Comparison of ENCODE assay signal across 8 mouse cellular contexts in the genomic region with DNA sequence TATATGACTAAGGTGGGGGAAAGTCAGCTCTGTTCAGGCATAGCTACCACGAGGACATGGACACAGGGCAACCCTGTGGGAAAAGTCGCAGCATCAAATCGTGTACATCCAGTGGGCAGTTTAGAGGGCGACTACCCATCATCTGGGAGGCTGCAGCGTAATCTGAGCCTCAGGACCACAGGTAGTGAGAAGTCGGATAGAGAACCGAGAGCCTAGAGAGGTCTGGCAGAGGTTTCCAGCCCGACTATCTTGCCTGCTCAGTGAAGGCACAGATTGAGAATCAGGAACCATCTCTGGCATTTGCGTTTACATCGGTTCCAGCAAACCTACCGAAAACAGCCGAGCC. TPM values are rescaled to one million over a fixed set of nuclear protein-coding genes. Genes with fewer than 3 reads are reported as not detected.
DNase-seq lines count a peak whose midpoint lies in the region; ATAC-seq and TF ChIP-seq lines count a peak whose summit lies in the region.

No protein-coding gene starts in this region.

- no peak for TF ChIP-seq EP300 in heart, postnatal 0 days (IDR thresholded peaks at IDR 0.05; ENCODE audit: low read depth)

- TF ChIP-seq CTCF in heart, postnatal 0 days (IDR thresholded peaks at IDR 0.05; ENCODE audit: low read depth) = no peak

- no peak for ATAC-seq in heart, embryonic 11.5 days (replicated peaks; ENCODE audit: insufficient number of reproducible peaks, low FRiP score, low TSS enrichment)
- peak; percentile 12; the same call in 1 of the 2 replicates for ATAC-seq in heart, postnatal 0 days (ENCODE audit: insufficient read depth, low read depth)
- ATAC-seq in cerebellum, adult (ENCODE audit: insufficient number of reproducible peaks, low FRiP score, low TSS enrichment) = no peak; the same call in 1 of the 2 replicates

- WGBS in heart, embryonic 11.5 days (ENCODE audit: insufficient replicate concordance) = under 1% methylated on average over 12 of the region's 12 CpGs
- WGBS in heart, postnatal 0 days = under 1% methylated on average over 12 of the region's 12 CpGs

- peak overlapping the region; percentile 74 for H3K9ac ChIP-seq in heart, embryonic 11.5 days (ENCODE audit: low read depth, low read length)
- H3K9ac ChIP-seq in ES-E14 (ENCODE audit: insufficient read depth, low read depth, low read length, poor library complexity, severe bottlenecking) = peak overlapping the region; percentile 89
- peak overlapping the region; percentile 52 for H3K9ac ChIP-seq in heart, postnatal 0 days (replicated peaks; ENCODE audit: low read depth, low read length)

- no peaks in the 10 kb centered on the region for H3K27me3 ChIP-seq in heart, embryonic 11.5 days (ENCODE audit: control insufficient read depth, insufficient read depth, low read length)
- H3K27me3 ChIP-seq in heart, postnatal 0 days (ENCODE audit: control insufficient read depth, insufficient read depth, low read length) = no peaks in the 10 kb centered on the region
- H3K27me3 ChIP-seq in megakaryocyte, embryonic 14.5 days (replicated peaks) = no peaks in the 10 kb centered on the region

- DNase-seq in heart, postnatal 4 days = no peak
- no peak for DNase-seq in ES-E14 (ENCODE audit: low read depth, low spot score)
- DNase-seq in heart, postnatal 0 days (ENCODE audit: low spot score) = no peak
- no peak for DNase-seq in thymus, postnatal 25 days
- no peak for DNase-seq in spleen, postnatal 10 days (ENCODE audit: low spot score in 2 of 2)

- H3K9me3 ChIP-seq in heart, embryonic 11.5 days (replicated peaks; ENCODE audit: control insufficient read depth, low read length) = no peaks in the 10 kb centered on the region
- H3K9me3 ChIP-seq in ES-E14 (ENCODE audit: control insufficient read depth, insufficient read depth, low read depth, low read length) = no peaks in the 10 kb centered on the region
- H3K9me3 ChIP-seq in heart, postnatal 0 days (replicated peaks; ENCODE audit: control insufficient read depth, low read length) = no peaks in the 10 kb centered on the region
- no peaks in the 10 kb centered on the region for H3K9me3 ChIP-seq in megakaryocyte, embryonic 14.5 days

- in situ Hi-C loops in ES-E14 (cut with MboI; ENCODE audit: low sequenced_read_pairs in 2 of 2, unreplicated experiment in 2 of 2) = no loop called here

- H3K4me3 ChIP-seq in heart, embryonic 11.5 days (ENCODE audit: low read depth, low read length) = peak overlapping the region; percentile 66
- peak overlapping the region; percentile 77 to 84 for H3K4me3 ChIP-seq in ES-E14 (ENCODE audit: insufficient read depth in 1 of 2, low read depth in 1 of 2, low read length in 2 of 2, poor library complexity in 1 of 2, severe bottlenecking in 1 of 2)
- peak overlapping the region; percentile 68 for H3K4me3 ChIP-seq in heart, postnatal 0 days (ENCODE audit: low read depth, low read length)
- peak overlapping the region; percentile 97 for H3K4me3 ChIP-seq in megakaryocyte, embryonic 14.5 days (replicated peaks)

- H3K36me3 ChIP-seq in heart, embryonic 11.5 days (ENCODE audit: control insufficient read depth, insufficient read depth, low read length) = peaks cover 13% of the 10 kb centered on the region
- H3K36me3 ChIP-seq in ES-E14 (ENCODE audit: control insufficient read depth, insufficient read depth, low read length, poor library complexity, severe bottlenecking) = peaks cover 26% of the 10 kb centered on the region
- H3K36me3 ChIP-seq in heart, postnatal 0 days (replicated peaks; ENCODE audit: control insufficient read depth, insufficient read depth, low read length) = peaks cover 37% of the 10 kb centered on the region
- H3K36me3 ChIP-seq in megakaryocyte, embryonic 14.5 days (replicated peaks; ENCODE audit: low read length) = peaks cover 69% of the 10 kb centered on the region

- peak overlapping the region; percentile 86 for H3K27ac ChIP-seq in heart, embryonic 11.5 days (ENCODE audit: low read depth, low read length)
- peak overlapping the region; percentile 16; the same call in 1 of the 2 replicates for H3K27ac ChIP-seq in ES-E14 (ENCODE audit: insufficient read depth, low read depth, low read length, poor library complexity, severe bottlenecking)
- peak overlapping the region; percentile 74 for H3K27ac ChIP-seq in heart, postnatal 0 days (ENCODE audit: low read depth)

- peaks cover 6% of the 10 kb centered on the region; the same call in 1 of the 2 replicates for H3K4me1 ChIP-seq in heart, embryonic 11.5 days (ENCODE audit: control insufficient read depth, insufficient read depth, low read length)
- H3K4me1 ChIP-seq in ES-E14 (ENCODE audit: control insufficient read depth in 2 of 2, insufficient read depth in 2 of 2, low read length in 2 of 2, poor library complexity in 1 of 2) = peaks cover 0 to 3% of the 10 kb centered on the region in 2 experiments; a peak in 2 of 4 replicates
- H3K4me1 ChIP-seq in heart, postnatal 0 days (ENCODE audit: control insufficient read depth, insufficient read depth) = peaks cover 7% of the 10 kb centered on the region; the same call in 1 of the 2 replicates
- H3K4me1 ChIP-seq in megakaryocyte, embryonic 14.5 days = peaks cover 47% of the 10 kb centered on the region

- H3K4me2 ChIP-seq in heart, embryonic 11.5 days = peak overlapping the region; percentile 90
- H3K4me2 ChIP-seq in heart, postnatal 0 days (ENCODE audit: low read depth, low read length) = peak overlapping the region; percentile 70

TF ChIP-seq in ES-E14, 5 proteins besides CTCF, POLR2A, EP300 and RAD21:
- TF ChIP-seq ZNF384 (IDR thresholded peaks at IDR 0.05; ENCODE audit: low read depth, low read length) (no peak), CHD2 (IDR thresholded peaks at IDR 0.05; ENCODE audit: low read depth, low read length) (no peak), HCFC1 (IDR thresholded peaks at IDR 0.05; ENCODE audit: borderline replicate concordance, insufficient read depth, low read length) (no peak), ZC3H11A (IDR thresholded peaks at IDR 0.05; ENCODE audit: borderline replicate concordance, low read depth, low read length) (no peak), MAFK (IDR thresholded peaks at IDR 0.05; ENCODE audit: insufficient read depth, low read depth, low read length) (no peak)
TF ChIP-seq in ES-E14: peak in this region for 0.

RNA-seq across cellular contexts. Expression of a gene that starts 0.3 kb away (rescaled TPM):
- polyA plus RNA-seq in heart, embryonic 11.5 days (2014; fragmentation: Nextera tagmentation; extraction: Ambion mirVana) = 104 and 106 TPM in 2 replicates
- 10 to 100 TPM; 70.7 to 77.2 TPM for total RNA-seq in heart, postnatal 4 days (2021)
- total RNA-seq in ES-E14 (2012; rRNA removed) = 59.2 and 60.7 TPM in 2 replicates
- total RNA-seq in heart, postnatal 0 days (2014; rRNA removed; ENCODE audit: low replicate concordance) = 42.3 and 46.0 TPM in 2 replicates
- 98.6 and 98.9 TPM in 2 replicates for polyA plus RNA-seq in heart, postnatal 0 days (2015; fragmentation: Nextera tagmentation; extraction: Ambion mirVana)
- polyA plus RNA-seq in megakaryocyte, embryonic 14.5 days (2012; ENCODE audit: insufficient read depth, low replicate concordance) = 1.9 and 5.6 TPM in 2 replicates

RNA-seq across cellular contexts. Expression of a gene that starts 9.8 kb away (rescaled TPM):
- 112 and 123 TPM in 2 replicates for polyA plus RNA-seq in heart, embryonic 11.5 days (2014; fragmentation: Nextera tagmentation; extraction: Ambion mirVana)
- total RNA-seq in heart, postnatal 4 days (2021) = 10 to 100 TPM; 69.6 to 79.9 TPM
- 115 and 192 TPM in 2 replicates for total RNA-seq in ES-E14 (2012; rRNA removed)
- 28.9 and 61.5 TPM in 2 replicates for total RNA-seq in heart, postnatal 0 days (2014; rRNA removed; ENCODE audit: low replicate concordance)
- 84.4 and 86.3 TPM in 2 replicates for polyA plus RNA-seq in heart, postnatal 0 days (2015; fragmentation: Nextera tagmentation; extraction: Ambion mirVana)
- polyA plus RNA-seq in megakaryocyte, embryonic 14.5 days (2012; ENCODE audit: insufficient read depth, low replicate concordance) = 3.4 TPM in 1 of 2 replicates, not detected in the other

RNA-seq across cellular contexts. Expression of a gene that starts 34.1 kb away (rescaled TPM):
- polyA plus RNA-seq in heart, embryonic 11.5 days (2014; fragmentation: Nextera tagmentation; extraction: Ambion mirVana) = 58.2 and 66.2 TPM in 2 replicates
- total RNA-seq in heart, postnatal 4 days (2021) = 100 to 1,000 TPM; 140 to 144 TPM
- 7.9 and 11.0 TPM in 2 replicates for total RNA-seq in ES-E14 (2012; rRNA removed)
- 116 and 160 TPM in 2 replicates for total RNA-seq in heart, postnatal 0 days (2014; rRNA removed; ENCODE audit: low replicate concordance)
- polyA plus RNA-seq in heart, postnatal 0 days (2015; fragmentation: Nextera tagmentation; extraction: Ambion mirVana) = 159 and 166 TPM in 2 replicates
- polyA plus RNA-seq in megakaryocyte, embryonic 14.5 days (2012; ENCODE audit: insufficient read depth, low replicate concordance) = 74.4 and 828 TPM in 2 replicates

Comparison
In these comparisons a context has a peak if more than half of its experiments do, and no peak if none do; other contexts are left out.
1. H3K27ac ChIP-seq: peak in every context shown above with its lines; median percentile 86 in heart, embryonic 11.5 days; 74 in heart, postnatal 0 days; 16 in ES-E14.